Mouse (Mus musculus): Measurements from ENCODE around the gene Fkbp2.
A peak's percentile ranks its signal among the peaks of the same experiment; 100 is the strongest.

Gene Fkbp2

DNA sequence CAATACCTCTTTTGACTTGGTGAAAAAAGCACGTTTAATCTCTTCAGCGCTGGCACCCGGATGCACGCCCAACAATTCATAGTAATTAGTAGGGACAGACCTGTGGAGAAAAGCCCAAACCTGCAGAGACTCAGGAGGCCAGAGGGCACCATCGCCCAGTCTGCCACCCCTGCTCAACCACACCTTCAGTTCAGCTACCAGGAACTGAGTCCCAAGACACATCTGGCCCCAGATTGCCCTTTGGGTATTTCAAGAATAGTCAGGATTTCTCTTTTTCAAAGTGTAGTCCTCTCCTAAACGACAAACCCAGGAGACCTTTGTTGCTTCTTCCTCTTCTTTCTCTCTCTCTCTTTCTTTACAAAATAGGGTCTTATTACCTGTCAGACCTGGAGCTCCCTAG is 10.4 kb upstream of the Fkbp2 start:
- DNase-seq: no peak

DNA sequence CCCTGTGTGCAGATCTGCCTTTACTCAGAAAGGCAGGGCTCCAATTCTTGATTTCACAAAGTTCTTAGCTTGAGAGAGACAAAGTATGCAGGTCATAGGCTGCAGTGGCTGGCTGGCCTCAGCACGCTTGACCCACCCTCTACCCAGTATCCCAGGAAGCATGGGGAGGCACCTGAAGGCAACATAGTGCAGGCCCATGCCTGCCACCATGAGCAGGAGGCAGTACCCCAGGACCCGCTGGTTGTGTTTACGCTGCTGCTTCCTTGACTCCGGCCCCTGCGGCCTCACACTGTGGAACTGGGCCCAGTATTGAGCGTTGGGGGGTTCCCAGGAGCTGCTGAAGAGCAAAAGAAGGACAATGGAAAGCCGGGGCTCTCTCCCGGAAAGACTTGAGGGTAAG is 8.9 kb upstream of the Fkbp2 start:
- no peak for DNase-seq

- no peak for DNase-seq
Observed at GRCm38 (mm10) chr19:6987904-6988285, 7.6 kb upstream of the Fkbp2 start.

- peak; percentile 73 to 78 for DNase-seq
Observed at GRCm38 (mm10) chr19:6987061-6987903, 7.0 kb upstream of the Fkbp2 start, which contains the start of gene Vegfb. Gene Vegfb (minus strand): TSS chr19:6987651.

- DNase-seq: no peak
Observed at GRCm38 (mm10) chr19:6985951-6986708, 5.8 kb upstream of the Fkbp2 start.

GRCm38 (mm10) chr19:6985300-6985699 is 5.0 kb upstream of the Fkbp2 start:
- DNase-seq: no peak

DNA sequence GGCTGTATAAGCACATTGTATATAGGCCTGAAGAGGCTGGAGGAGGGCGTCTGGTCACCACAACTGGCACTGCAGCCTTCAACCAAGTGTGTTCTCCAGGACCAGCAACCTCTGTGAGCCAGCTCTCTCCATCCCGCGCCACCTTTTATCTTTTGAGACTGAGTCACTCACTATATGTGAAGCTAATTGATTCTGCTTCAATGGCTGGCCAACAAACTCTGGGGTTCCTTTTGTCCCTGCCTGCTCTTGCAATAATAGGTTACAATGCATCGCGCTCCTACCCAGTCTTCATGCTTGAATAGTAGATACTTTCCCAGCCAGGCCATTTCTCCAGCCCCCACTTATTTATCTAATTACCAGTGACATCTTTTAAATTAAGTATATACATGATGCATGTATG is 3.3 kb upstream of the Fkbp2 start:
- no peak for DNase-seq

DNA sequence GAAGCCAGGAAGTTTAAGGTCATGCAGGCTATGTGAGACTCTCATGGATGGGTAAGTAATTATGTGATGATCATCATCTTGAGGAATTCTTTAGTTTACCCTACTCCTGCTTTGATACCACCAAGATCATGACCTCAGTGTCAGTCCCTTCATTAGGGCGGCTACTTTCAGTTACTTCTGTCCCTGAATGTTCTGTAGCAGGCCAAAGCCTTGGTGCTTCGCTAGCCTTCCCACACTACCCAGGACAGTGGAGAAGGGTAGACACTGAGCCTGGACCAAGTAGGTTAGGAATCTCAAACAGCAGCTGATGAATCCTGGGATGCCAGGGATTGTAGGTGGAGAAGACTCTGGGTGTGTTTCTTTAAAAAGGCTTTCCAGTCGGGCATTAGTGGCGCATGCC is 1.2 kb upstream of the Fkbp2 start:
- DNase-seq: no peak

- peak; percentile 99 to 100 for DNase-seq
Observed at GRCm38 (mm10) chr19:6979486-6980380, 568 bp downstream of the Fkbp2 start.

GRCm38 (mm10) chr19:6979001-6979479 is 1.3 kb downstream of the Fkbp2 start:
- peak in 1 of 2 experiments; percentile 53 for DNase-seq

DNA sequence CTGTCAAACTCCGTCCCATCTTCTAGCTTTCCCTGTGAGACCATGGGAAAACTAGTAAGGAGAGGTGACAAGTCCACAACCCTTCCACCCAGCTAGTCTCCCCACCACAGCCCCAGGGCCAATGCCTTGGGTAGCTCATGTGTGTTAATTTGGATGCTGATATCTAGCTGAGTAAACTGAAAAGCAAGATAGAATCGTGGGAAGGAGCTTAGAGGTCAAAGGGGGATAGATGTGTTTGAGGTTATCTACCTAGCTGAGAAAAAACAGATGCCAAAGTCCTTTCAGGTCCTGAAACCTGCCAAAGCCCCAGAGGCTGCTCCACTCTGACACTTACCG is 1.7 kb downstream of the Fkbp2 start:
- DNase-seq: no peak

GRCm38 (mm10) chr19:6977759-6978638 is 2.3 kb downstream of the Fkbp2 start:
- DNase-seq: no peak

- DNase-seq: peak; percentile 77 to 85
Observed at GRCm38 (mm10) chr19:6975537-6976521, 4.5 kb downstream of the Fkbp2 start, which contains the start of gene Plcb3. Gene Plcb3 (minus strand): TSS chr19:6976470.

GRCm38 (mm10) chr19:6974211-6975205 is 5.8 kb downstream of the Fkbp2 start, which contains the start of gene Ppp1r14b:
Gene Ppp1r14b (plus strand): TSS chr19:6974968.
- DNase-seq: peak; percentile 75 to 84

- no peak for DNase-seq
Observed at GRCm38 (mm10) chr19:6973581-6974190, 6.6 kb downstream of the Fkbp2 start.

- no peak for DNase-seq
Observed at GRCm38 (mm10) chr19:6972247-6972917, 7.9 kb downstream of the Fkbp2 start.

- DNase-seq: no peak
Observed at GRCm38 (mm10) chr19:6971644-6972043, 8.7 kb downstream of the Fkbp2 start.

Measured in cerebellum, postnatal 14 days (tissue).